Mouse (Mus musculus) adrenal gland, adult (tissue): ENCODE results near the gene Mycl.
"Not testable (repeated sequence)": the region's sequence is repeated elsewhere in the genome, so short reads cannot be mapped to it uniquely, and the experiment has no call there.

Source experiments
- DNase-seq, 2 experiments: peaks; one replicate each; pipeline ENCODE4 v3.0.0; 2022 to 2023; ENCODE audit warnings: low spot score in 1 of 2; ENCODE audit not compliant: inconsistent age in 2 of 2

Mycl gene

DNA sequence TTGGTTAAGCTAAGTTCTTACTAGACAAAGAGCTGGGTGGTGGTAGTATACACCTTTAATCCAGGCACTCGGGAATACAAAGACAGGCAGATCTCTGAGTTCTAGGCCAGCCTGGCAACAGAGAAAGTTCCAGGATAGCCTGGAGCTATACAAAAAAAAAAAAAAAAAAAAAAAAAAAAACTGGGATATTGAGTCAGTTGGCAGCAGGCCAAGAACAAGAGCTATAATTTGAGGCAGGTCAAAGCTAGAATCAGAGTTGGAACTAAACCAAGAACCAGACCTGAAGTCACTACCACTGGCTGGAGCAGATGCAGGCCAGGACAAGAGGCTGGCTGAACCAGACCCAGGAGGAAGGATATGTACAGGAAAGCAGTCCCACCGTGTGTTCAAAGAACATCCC is 14.8 kb upstream of the Mycl start:
- no peak for DNase-seq

DNA sequence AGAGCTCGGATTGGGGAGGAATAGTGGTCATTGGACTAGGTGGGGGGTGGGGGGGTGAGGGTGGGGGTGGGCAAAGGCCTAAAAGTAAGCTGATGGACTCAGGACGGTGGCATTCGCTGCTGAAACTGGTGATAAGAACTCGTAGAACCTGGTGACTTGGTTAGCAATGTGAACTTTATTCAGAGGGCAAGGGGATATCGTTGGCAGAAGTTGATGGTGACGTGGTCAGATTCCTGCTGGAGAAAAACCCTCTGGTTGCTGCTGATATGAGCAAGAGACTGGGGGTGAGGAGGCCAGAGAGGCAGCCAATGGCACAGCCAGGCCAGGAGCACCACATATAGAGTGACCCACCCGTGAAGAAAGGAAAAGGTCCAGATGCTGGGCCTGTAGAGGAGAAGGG is 14.2 kb upstream of the Mycl start:
- no peak for DNase-seq

GRCm38 (mm10) chr4:122981930-122982329 is 13.5 kb upstream of the Mycl start:
- DNase-seq, result no peak

DNA sequence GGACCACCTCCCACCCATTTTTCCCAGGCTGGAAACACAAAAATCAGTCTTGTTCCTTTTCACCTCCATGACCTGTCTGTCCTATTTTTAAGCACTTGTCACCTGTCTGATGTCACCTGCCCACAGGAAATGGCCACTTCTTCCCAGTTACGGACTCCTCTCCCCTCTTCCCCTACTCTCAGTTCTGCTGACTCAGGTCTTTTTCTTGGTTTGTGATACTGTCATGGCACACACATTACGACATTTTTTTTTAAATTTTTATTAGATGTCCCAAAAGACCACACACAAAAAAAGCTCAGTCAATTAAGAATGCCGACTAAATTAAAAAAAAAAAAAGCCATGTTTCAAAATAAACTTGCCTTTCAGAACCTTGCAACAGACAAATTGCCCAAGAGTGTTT is 12.9 kb upstream of the Mycl start:
- no peak for DNase-seq

- no peak for DNase-seq
These were observed 11.8 kb upstream of the Mycl start for GRCm38 (mm10) chr4:122983486-122984261.

DNA sequence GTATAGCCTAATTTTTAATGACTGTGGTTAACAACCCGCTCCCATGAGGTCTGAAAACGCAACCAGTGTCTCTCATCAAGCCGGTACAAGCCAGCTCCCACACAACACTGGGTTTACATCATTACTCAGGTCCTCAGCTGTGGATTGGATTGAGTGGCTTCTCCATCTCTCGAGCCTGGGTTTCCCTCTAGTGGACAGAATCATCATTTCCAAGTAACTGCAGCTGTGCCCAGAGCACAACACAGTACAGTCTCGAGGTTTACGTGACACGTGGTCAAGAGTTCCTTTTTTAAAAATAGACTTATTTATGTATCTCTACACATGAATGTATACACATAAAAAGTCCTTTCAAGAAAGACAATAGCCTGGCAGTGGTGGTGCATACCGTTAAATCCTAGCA is 10.3 kb upstream of the Mycl start:
- peak; percentile 58 to 85 for DNase-seq

GRCm38 (mm10) chr4:122987421-122987820 is 8.0 kb upstream of the Mycl start:
- peak; percentile 34 to 65 for DNase-seq

DNA sequence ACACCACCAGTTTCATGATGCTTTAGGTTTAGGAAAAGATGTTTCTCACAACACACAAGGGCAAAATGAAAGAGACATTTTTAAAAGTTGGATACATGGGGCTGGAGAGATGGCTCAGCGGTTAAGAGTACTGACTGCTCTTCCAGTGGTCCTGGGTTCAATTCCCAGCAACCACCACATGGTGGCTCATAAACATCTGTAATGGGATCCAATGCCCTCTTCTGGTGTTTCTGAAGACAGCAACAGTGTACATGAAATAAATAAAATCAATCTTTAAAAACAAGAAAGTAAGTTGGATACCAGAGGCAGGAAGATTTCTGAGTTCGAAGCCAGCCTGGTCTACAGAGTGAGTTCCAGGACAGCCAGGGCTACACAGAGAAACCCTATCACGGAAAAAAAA is 7.4 kb upstream of the Mycl start:
- peak in 1 of 2 experiments; percentile 51 for DNase-seq

DNA sequence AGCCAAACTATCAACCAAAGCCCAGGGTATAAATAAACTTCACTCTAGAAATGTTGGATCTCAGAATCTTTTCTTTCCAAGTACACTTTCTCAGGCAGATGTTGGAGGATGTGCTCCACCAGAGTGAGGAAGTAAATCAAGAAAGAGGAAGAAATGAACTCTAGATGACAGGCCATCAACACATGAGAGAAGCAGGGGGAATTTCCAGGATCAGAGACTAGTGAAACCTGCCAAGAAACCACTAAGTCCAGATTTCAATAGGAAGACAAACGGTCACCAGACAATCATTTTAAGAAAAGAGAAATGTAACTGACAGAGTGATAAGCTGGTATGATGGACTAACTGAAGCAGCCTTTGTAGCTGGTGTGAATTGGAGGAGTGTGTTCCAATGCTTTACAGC is 4.3 kb upstream of the Mycl start:
- DNase-seq, result no peak

GRCm38 (mm10) chr4:122992276-122992675 is 3.2 kb upstream of the Mycl start:
- no peak for DNase-seq

DNA sequence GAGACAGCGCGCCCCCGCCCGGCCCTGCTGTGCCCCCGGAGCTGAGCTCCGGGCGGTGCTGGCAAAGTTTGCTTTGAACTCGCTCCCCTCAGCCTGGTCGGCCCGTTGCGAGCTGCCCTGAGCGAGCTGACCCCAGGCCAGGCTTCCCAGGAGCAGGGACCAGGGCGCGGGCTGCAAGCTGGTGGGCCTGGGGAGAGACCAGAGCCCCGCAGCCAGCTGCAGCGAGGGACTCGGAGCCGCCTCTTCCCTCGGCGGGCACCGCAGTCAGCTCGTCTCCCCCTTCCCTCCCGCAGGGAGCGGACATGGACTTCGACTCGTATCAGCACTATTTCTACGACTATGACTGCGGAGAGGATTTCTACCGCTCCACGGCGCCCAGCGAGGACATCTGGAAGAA is 767 bp downstream of the Mycl start:
- DNase-seq, result peak; percentile 34 to 79

DNA sequence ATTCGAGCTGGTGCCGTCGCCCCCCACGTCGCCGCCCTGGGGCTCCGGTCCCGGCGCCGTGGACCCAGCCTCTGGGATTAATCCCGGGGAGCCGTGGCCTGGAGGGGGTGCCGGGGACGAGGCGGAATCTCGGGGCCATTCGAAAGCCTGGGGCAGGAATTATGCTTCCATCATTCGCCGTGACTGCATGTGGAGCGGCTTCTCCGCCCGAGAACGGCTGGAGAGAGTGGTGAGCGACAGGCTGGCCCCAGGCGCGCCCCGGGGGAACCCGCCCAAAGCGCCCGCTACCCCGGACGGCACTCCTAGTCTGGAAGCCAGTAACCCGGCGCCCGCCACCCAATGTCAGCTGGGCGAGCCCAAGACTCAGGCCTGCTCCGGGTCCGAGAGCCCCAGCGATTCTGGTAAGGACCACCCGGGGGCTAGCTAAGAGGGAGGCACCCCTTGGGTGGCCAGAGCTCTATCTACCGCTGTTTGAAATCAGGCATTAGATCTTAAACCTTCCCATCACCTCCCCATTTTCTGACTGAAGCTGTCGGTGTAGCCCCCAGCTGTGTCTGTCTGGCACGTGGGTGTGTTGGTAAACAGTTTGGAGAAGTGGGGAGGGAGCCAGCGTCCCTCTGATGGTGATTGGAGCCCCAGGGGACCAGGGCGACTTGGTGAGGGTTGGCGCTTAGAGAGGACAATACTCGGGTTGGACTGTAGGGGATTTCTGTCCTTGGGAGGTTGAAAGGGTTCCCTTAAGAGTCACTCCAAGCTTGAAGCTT is 1.3 kb downstream of the Mycl start:
- DNase-seq, result peak; percentile 16 to 47

DNA sequence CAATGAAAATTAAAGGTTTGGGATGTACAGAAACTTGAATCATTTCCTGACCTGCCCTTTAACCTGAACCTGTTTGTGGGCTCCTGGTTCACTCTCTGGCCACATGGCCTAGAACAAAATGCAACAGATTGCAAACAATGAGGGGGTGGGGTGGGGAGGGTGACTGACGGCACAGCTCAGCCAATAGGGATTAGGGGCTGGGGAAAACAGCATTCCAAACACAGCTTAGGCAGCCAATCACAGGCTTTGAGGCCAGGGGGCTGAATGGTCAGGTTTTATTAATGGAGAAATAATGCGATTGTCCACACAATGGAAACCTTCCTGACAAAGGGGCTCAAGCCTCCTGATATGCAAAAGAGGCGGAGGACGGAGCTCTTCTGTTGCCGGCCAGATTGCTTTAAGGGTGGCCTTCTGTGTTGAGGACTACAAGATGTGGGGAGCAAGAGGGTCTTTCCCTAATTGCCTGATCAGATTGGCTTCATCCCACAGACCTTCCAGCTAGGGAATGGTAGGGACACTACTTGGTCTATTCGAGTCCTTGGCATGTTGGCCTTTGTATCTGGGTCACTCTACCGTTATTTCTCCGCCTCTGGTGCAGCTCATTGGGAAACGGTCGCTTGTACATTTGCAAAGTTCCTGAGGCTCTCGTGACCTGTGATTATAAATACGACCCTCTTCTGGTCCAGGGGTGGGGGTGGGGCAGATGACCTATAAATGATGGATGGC is 3.2 kb downstream of the Mycl start:
- DNase-seq, result no peak

DNA sequence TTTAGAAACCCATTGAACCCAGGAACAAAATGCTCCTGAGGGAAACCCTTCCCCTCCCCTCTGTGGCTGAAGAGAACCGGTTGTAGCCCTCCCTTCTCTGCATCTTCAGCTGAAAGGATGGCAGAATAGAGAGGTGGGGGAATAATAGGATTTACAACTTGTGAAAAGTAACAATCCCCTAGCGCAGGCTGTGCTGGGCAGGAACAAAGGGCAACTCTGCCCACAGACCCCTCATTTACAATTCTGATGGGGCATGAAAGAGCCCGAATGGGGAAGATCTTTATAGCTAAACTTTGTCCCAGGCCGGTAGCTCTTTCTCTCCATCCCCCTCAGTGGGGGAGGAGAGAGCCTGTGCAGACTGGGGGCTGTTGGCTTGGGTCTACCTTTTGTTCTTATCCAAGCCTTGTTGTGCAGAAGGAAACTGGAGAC is 3.8 kb downstream of the Mycl start:
- no peak for DNase-seq

DNA sequence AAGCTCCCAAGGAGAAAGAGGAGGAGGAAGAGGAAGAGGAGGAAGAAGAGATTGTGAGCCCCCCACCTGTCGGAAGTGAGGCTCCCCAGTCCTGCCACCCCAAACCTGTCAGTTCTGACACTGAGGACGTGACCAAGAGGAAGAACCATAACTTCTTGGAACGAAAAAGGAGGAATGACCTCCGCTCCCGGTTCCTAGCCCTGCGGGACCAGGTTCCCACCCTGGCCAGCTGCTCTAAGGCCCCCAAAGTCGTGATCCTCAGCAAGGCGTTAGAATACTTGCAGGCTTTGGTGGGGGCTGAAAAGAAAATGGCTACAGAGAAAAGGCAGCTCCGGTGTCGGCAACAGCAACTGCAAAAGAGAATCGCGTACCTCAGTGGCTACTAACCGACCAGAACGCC is 4.7 kb downstream of the Mycl start:
- no peak for DNase-seq

GRCm38 (mm10) chr4:123000617-123001342 is 5.3 kb downstream of the Mycl start:
- DNase-seq, result no peak

DNA sequence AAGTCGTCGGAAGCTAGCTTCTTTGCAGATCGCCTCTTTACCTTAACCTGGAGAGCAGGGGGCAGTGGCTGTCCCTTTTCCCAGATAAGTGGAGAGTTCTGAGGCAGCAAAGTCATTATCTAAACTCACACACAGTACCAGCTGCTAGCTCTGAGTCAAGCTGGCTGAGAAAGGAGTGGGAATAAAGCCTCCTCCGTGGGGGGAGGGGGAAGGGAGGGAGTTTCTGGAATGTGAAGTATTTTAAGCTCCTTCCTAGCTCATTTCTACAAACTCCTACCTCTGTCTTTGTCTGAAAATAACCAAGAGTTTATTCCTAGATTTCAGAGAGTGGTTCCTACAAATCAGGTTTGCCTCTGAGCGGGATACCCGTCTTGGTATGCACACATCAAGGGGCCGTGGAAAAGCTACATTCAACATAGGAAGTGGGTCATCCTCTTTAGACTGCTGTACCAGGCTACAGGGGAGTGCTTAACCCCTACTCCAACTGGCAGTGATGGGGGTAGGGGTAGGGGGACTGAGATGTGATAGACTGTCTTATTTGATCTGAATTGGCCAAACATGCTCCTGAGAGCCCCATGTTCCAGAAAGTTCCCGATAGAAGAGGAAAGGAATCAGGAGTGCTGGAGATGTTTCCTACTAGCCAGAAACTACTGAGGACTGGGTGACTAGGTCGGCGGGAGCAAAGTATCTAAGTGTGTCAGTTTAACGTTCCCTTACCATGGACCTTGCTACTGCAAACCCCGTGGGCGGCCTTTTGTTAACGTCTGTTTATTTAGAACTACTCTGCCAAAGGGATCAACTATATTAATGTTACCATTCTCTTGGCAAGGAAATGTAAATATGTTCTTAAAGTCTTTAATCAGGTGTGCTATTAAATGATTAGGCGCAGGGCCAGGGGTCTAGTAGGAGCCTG is 9.9 kb downstream of the Mycl start:
- no peak for DNase-seq

- not testable (repeated sequence) for DNase-seq
These were observed 17.0 kb downstream of the Mycl start for GRCm38 (mm10) chr4:123012501-123012900.

DNA sequence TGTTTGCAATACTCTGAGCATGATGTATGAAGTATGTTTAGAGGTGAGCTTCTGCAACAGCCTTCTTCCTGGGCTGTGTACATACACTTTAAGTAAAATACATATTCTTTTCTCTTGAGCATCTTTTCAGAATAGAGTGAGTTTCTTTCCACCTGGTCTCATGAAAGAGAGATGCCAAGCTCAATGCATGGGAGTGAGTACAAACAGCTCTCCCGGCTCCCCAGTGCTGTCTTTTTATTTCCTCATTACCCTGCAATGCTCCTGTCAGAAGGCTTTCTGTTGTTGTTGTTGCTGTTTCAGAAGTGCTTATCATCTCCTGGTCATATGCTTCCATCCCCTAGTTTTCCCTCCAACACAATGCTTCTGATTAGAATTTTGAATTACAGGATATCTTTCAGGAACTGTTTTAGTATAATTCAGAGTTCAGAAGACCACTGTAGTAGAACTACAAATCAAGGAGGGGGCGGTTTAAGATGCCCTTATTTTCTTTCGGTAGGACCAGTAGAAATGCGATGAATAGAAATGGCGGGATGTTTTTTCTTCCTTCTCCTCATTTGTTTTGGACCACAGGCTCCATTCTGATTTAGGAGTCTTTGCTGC is 18.0 kb downstream of the Mycl start:
- DNase-seq, result no peak

DNA sequence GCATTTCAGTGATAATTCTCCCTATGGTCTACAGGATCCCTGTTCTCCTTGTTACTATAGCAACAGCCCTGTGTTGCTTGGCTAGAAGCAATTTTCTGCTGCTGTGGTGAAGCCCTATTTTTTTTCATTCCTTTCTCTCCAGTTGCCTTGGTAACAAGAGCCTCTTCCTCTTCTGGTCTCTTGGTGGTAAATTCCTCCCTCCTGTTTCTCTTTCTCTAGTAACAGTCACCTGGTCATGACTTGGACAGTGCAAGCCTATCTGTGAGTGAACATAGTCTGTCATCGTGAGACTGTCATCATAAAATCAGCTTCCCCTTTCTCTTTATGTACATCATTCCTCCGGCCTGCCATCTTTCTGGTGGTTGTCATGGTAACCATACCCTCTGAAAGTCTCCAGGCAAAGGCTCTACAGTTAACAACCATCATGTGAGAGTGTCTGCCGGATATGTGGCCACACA is 18.5 kb downstream of the Mycl start:
- no peak for DNase-seq
